Mouse (Mus musculus): ENCODE data around the gene Sult6b2. TPM values are rescaled to one million over a fixed set of nuclear protein-coding genes. Genes with fewer than 3 reads are reported as not detected.

The Sult6b2 gene
- total and polyA plus RNA-seq, 2 experiments, result not detected

DNA sequence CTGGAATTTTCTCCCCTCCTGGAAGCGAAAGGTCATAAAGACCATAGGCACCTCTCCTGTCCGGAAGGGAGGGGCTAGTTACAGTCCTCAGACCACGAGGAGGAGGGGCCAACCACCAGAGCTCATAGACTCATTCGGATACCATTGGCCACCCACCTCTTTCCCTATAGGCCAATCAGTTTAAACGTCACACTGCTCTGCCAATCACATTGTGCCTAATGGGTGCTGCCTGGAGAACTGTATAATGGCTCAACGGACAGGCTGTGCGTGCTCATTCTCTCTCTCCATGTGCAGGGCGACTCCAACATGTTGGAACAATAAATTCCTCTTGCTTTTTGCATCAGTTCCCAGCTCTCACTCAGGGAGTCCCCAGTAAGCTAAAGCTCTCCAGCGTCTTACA, 52.9 kb downstream of the Sult6b2 start:
- Histone ChIP-seq H3K9ac (ENCODE audit: low read depth, low read length) (no peak overlapping the region), H3K27ac (replicated peaks; ENCODE audit: insufficient read depth, low read depth, low read length) (no peak overlapping the region), H3K79me2 (ENCODE audit: control insufficient read depth, insufficient read depth, low read length) (no peaks in the 10 kb centered on the region), H3K4me3 (ENCODE audit: insufficient read depth, low read depth, low read length) (no peak overlapping the region), H3K36me3 (ENCODE audit: control insufficient read depth, insufficient read depth, low read length) (no peaks in the 10 kb centered on the region), H3K4me1 (ENCODE audit: control insufficient read depth, insufficient read depth, low read length) (peaks cover 10% of the 10 kb centered on the region; the same call in 1 of the 2 replicates), H3K27me3 (ENCODE audit: control insufficient read depth, insufficient read depth, low read length) (no peaks in the 10 kb centered on the region)
- TF ChIP-seq CTCF (IDR thresholded peaks at IDR 0.05; ENCODE audit: low read depth, low read length) (no peak), POLR2A (IDR thresholded peaks at IDR 0.05; ENCODE audit: extremely low read depth, insufficient read depth, low read length) (no peak)
- WGBS, result 77% methylated on average over 9 of the region's 9 CpGs
- DNase-seq (ENCODE audit: extremely low read depth, low read depth, low spot score), result no peak

DNA sequence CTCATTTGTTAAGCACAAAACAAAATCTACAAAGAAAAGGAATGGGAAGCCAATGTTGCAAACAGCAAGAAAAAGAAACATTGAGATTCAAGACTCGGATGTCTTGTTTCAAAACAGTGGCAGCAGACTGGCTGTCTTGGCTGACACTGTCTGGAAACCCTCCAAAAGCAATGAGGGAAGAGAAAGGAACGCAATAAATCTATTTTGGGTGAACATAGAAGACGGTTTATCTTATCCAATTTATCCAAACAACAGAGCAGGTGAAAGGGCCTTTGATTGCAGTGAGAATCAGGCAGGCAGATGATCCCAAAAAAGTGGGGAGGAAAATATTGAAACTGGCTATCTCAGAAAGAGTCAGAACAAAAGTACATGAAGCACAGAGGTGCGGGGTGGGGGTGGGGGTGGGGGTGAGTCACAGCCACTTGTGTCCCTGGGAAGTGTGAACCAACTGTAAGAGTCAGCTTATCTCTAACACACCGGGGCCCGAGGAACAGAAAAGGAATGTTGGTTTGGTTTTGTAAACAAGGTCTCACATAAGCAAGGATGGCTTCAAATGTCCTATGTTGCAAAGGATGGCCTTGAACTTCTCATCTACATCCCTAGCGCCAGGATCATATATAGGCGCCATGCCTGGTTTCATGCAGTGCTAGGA, 56.1 kb downstream of the Sult6b2 start:
- 25% methylated on average over 8 of the region's 8 CpGs for WGBS
- Histone ChIP-seq H3K27me3 (ENCODE audit: control insufficient read depth, insufficient read depth, low read length) (no peaks in the 10 kb centered on the region), H3K79me2 (ENCODE audit: control insufficient read depth, insufficient read depth, low read length) (no peaks in the 10 kb centered on the region), H3K4me1 (ENCODE audit: control insufficient read depth, insufficient read depth, low read length) (peaks cover 10% of the 10 kb centered on the region; the same call in 1 of the 2 replicates), H3K9ac (ENCODE audit: low read depth, low read length) (no peak overlapping the region), H3K36me3 (ENCODE audit: control insufficient read depth, insufficient read depth, low read length) (no peaks in the 10 kb centered on the region), H3K27ac (replicated peaks; ENCODE audit: insufficient read depth, low read depth, low read length) (peak overlapping the region; percentile 72), H3K4me3 (ENCODE audit: insufficient read depth, low read depth, low read length) (no peak overlapping the region)
- DNase-seq (ENCODE audit: extremely low read depth, low read depth, low spot score), result peak; percentile 86
- TF ChIP-seq POLR2A (IDR thresholded peaks at IDR 0.05; ENCODE audit: extremely low read depth, insufficient read depth, low read length), result no peak
- TF ChIP-seq CTCF (IDR thresholded peaks at IDR 0.05; ENCODE audit: low read depth, low read length), result no peak

DNA sequence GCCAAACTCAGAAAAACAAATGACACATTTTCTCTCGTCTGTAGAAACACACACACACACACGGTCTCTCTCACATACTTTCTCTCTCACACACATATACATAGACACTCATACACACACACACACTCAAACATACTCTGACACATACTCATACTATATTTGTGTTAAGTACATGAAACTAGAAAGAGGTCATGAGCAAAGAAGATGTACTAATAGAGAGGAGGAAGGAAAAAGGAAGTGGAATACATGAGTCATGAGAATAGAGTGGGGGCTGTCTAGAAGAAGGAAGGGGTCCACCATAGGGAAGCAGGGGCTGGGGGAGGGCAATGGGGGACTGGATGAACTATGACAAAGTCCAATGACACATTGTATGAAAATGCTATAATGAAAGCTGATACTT, 57.1 kb downstream of the Sult6b2 start:
- whole genome bisulfite sequencing, result 69% methylated on average over 2 of the region's 2 CpGs
- DNase-seq (ENCODE audit: extremely low read depth, low read depth, low spot score), result no peak

DNA sequence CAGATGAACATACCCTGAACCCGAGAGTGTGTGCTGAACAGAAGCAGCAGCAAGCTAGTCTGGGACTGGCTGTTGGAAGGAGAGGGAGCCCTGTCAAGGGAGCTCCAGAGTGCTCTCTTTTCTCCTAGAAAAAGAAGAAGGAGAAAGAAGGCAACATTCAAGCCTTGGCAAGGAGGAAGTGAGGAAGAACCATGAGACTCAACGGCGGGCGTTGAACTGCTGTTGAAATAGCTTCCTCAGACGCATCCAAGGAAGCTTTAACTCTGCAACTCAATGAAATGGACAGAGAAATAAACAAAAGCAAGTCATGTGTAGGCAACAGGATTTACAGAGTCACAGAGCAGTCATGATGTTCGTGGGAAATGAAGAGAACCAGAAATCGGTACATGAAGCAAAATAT, 57.5 kb downstream of the Sult6b2 start:
- Histone ChIP-seq H3K9ac (ENCODE audit: low read depth, low read length) (no peak overlapping the region), H3K4me1 (ENCODE audit: control insufficient read depth, insufficient read depth, low read length) (peaks cover 6% of the 10 kb centered on the region; the same call in 1 of the 2 replicates), H3K79me2 (ENCODE audit: control insufficient read depth, insufficient read depth, low read length) (no peaks in the 10 kb centered on the region), H3K27me3 (ENCODE audit: control insufficient read depth, insufficient read depth, low read length) (no peaks in the 10 kb centered on the region), H3K4me3 (ENCODE audit: insufficient read depth, low read depth, low read length) (no peak overlapping the region), H3K27ac (replicated peaks; ENCODE audit: insufficient read depth, low read depth, low read length) (peak overlapping the region; percentile 47), H3K36me3 (ENCODE audit: control insufficient read depth, insufficient read depth, low read length) (no peaks in the 10 kb centered on the region)
- DNase-seq (ENCODE audit: extremely low read depth, low read depth, low spot score), result peak; percentile 34
- WGBS, result 80% methylated on average over 7 of the region's 7 CpGs
- TF ChIP-seq CTCF (IDR thresholded peaks at IDR 0.05; ENCODE audit: low read depth, low read length) (no peak), POLR2A (IDR thresholded peaks at IDR 0.05; ENCODE audit: extremely low read depth, insufficient read depth, low read length) (no peak)

More for the DNA sequence above, 57.1 kb downstream of the Sult6b2 start:
- Histone ChIP-seq H3K9ac (ENCODE audit: low read depth, low read length) (no peak overlapping the region), H3K36me3 (ENCODE audit: control insufficient read depth, insufficient read depth, low read length) (no peaks in the 10 kb centered on the region), H3K4me1 (ENCODE audit: control insufficient read depth, insufficient read depth, low read length) (peaks cover 8% of the 10 kb centered on the region; the same call in 1 of the 2 replicates), H3K27me3 (ENCODE audit: control insufficient read depth, insufficient read depth, low read length) (no peaks in the 10 kb centered on the region), H3K79me2 (ENCODE audit: control insufficient read depth, insufficient read depth, low read length) (no peaks in the 10 kb centered on the region), H3K27ac (replicated peaks; ENCODE audit: insufficient read depth, low read depth, low read length) (no peak overlapping the region), H3K4me3 (ENCODE audit: insufficient read depth, low read depth, low read length) (no peak overlapping the region)
- TF ChIP-seq CTCF (IDR thresholded peaks at IDR 0.05; ENCODE audit: low read depth, low read length), result no peak
- TF ChIP-seq POLR2A (IDR thresholded peaks at IDR 0.05; ENCODE audit: extremely low read depth, insufficient read depth, low read length), result no peak

DNA sequence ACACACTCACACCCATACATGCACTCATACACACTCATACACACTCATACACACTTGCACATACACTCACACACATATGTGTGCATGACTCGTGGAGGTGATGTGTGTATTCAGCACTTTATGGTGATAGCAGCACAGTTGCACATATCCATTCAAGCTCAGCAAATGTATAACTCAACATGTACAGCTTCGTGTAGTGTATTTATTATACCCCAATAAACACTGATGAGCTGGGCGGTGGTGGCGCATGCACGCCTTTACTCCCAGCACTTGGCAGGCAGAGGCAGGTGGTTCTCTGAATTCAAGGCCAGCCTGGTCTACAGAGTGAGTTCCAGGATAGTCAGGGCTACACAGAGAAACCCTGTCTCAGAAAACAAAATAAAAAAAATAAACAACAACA, 58.8 kb downstream of the Sult6b2 start:
- H3K27me3 ChIP-seq (ENCODE audit: control insufficient read depth, insufficient read depth, low read length), result no peaks in the 10 kb centered on the region

DNA sequence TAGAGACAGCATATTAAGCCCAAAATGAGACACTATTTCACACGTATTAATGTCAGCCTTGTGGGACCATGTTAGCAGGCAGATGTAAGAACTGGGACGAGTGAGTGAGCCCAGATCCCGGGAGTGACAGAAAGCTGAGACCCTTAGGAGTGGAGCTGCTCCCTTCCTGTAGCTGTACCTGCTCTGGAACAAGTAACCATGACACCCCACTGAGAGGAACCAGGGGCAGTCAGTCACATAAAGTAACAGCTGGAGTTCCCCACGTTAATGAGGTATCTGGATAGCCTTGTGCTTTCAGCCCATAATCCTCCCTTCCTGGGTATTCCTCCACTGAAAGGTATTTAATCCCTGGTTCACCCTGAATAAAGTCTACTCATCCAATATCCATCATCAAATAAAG, 61.1 kb downstream of the Sult6b2 start:
- WGBS, result 86% methylated on average over 4 of the region's 4 CpGs
- H3K36me3 ChIP-seq (ENCODE audit: control insufficient read depth, insufficient read depth, low read length), result no peaks in the 10 kb centered on the region

More for the DNA sequence above, 58.8 kb downstream of the Sult6b2 start:
- no peak for DNase-seq (ENCODE audit: extremely low read depth, low read depth, low spot score)
- no peaks in the 10 kb centered on the region for H3K36me3 ChIP-seq (ENCODE audit: control insufficient read depth, insufficient read depth, low read length)
- no peak overlapping the region for H3K27ac ChIP-seq (replicated peaks; ENCODE audit: insufficient read depth, low read depth, low read length)
- no peak overlapping the region for H3K4me3 ChIP-seq (ENCODE audit: insufficient read depth, low read depth, low read length)
- H3K9ac ChIP-seq (ENCODE audit: low read depth, low read length), result no peak overlapping the region
- TF ChIP-seq POLR2A (IDR thresholded peaks at IDR 0.05; ENCODE audit: extremely low read depth, insufficient read depth, low read length) (no peak), CTCF (IDR thresholded peaks at IDR 0.05; ENCODE audit: low read depth, low read length) (no peak)
- 98% methylated on average over 5 of the region's 5 CpGs for WGBS
- no peaks in the 10 kb centered on the region for H3K79me2 ChIP-seq (ENCODE audit: control insufficient read depth, insufficient read depth, low read length)
- peaks cover 6% of the 10 kb centered on the region; the same call in 1 of the 2 replicates for H3K4me1 ChIP-seq (ENCODE audit: control insufficient read depth, insufficient read depth, low read length)

More for the DNA sequence above, 61.1 kb downstream of the Sult6b2 start:
- no peaks in the 10 kb centered on the region for H3K27me3 ChIP-seq (ENCODE audit: control insufficient read depth, insufficient read depth, low read length)
- peaks cover 5% of the 10 kb centered on the region for H3K4me1 ChIP-seq (ENCODE audit: control insufficient read depth, insufficient read depth, low read length)
- no peak overlapping the region for H3K9ac ChIP-seq (ENCODE audit: low read depth, low read length)
- no peak overlapping the region for H3K4me3 ChIP-seq (ENCODE audit: insufficient read depth, low read depth, low read length)
- no peak for DNase-seq (ENCODE audit: extremely low read depth, low read depth, low spot score)
- no peak for TF ChIP-seq POLR2A (IDR thresholded peaks at IDR 0.05; ENCODE audit: extremely low read depth, insufficient read depth, low read length)
- no peak overlapping the region for H3K27ac ChIP-seq (replicated peaks; ENCODE audit: insufficient read depth, low read depth, low read length)
- no peaks in the 10 kb centered on the region for H3K79me2 ChIP-seq (ENCODE audit: control insufficient read depth, insufficient read depth, low read length)

Data from liver, adult 2 months (tissue).